Mouse (Mus musculus): ENCODE measurements around the gene Mtrex.

DNA sequence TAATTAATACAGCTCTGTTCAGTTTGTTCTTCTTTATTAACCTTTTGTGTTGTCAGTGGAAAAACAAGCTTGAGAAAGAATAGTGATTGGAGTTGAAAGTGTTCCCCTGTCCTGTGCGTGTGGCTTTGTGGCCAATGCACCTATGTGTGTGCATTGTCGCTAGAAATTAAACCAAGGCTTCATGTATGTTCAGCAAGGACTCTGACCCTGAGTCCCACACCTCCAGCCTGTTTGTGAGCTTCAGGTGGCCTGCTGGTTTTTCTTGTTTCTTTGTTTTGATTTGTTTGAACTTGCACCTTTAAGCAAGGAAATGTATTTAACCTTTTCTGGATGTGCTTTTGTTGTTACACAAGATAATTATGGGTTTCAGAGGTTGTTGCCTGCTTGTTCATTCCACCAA is 97.6 kb downstream of the Mtrex start:
- TF ChIP-seq CTCF (conservative IDR thresholded peaks at IDR 0.05; ENCODE audit: low read length): no peak
- no peak for TF ChIP-seq POU5F1 (IDR thresholded peaks at IDR 0.05; ENCODE audit: borderline replicate concordance, low read length)

All from E14TG2a.4 (cell line).